In the genomic region with DNA sequence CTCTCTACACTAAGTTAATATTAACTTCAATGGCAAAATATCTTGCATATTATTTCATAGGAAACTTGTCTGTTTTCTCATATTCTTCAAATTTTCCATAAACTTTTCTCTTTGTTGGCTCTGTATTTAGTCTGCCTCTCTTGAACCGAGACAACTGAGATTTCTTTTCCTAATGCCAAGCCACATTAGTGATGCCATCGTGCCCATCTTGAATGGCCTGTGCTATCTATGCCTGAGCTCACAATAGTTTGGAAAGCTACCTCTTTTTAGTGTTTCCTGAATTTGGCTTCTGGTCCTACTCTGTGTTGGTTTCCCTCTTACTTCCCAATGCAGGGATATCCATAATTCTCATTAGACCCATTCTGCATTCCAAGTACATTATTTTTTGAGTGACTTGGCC, we compare ENCODE assay signal across 18 mouse cellular contexts.
DNase-seq lines count a peak whose midpoint lies in the region.
"Had no signal": no experiment of that assay in that cellular context is flagged by ENCODE, and none has a peak within 500 bp of the region (broad histone marks: within the 10 kb centered on the region; RNA-seq: fewer than 3 reads in every experiment).

No protein-coding gene starts in this region.

- DNase-seq in Muller cell, postnatal 12 days (ENCODE audit: inconsistent ontology term), result peak; percentile 33
- DNase-seq in retina, embryonic 14.5 days (ENCODE audit: low spot score), result peak; percentile 70
- peak; percentile 53 for DNase-seq in retina, postnatal 1 day
- no peak for DNase-seq in adrenal gland, adult 18-20 months (ENCODE audit: low spot score in 2 of 2)
- DNase-seq in kidney, adult 9 months, result no peak
- no peak for DNase-seq in kidney, postnatal 14 days
- DNase-seq: adrenal gland, adult 2 months; adrenal gland, adult 8-10 months; adrenal gland, postnatal 10 days; adrenal gland, postnatal 14 days; adrenal gland, postnatal 25 days; adrenal gland, postnatal 36 days; B cell, adult 2 months; cerebellum, adult 11 months; cerebellum, adult 11-12 months; cerebellum, adult 18-20 months; cerebellum, adult 2 months; cerebellum, adult 8-10 months had no signal

Comparison
In these comparisons a context has a peak if more than half of its experiments do, and no peak if none do; other contexts are left out.
1. DNase-seq: peak in Muller cell, postnatal 12 days (single experiment), retina, embryonic 14.5 days (single experiment) and retina, postnatal 1 day (single experiment); none in adrenal gland, adult 18-20 months (0 of 2), kidney, adult 9 months (single experiment) and kidney, postnatal 14 days (single experiment).